Mouse (Mus musculus): ENCODE measurements around the gene Dnase2a.
"Not testable (repeated sequence)": the region's sequence is repeated elsewhere in the genome, so short reads cannot be mapped to it uniquely, and the experiment has no call there.

Dnase2a gene

GRCm38 (mm10) chr8:84907979-84908378 lies 381 bp upstream of the Dnase2a start:
- DNase-seq (ENCODE audit: low spot score in 2 of 2) = not testable (repeated sequence)

GRCm38 (mm10) chr8:84909162-84909767 lies 905 bp downstream of the Dnase2a start:
- DNase-seq (ENCODE audit: low spot score in 2 of 2) = no peak

GRCm38 (mm10) chr8:84909949-84910348 lies 1.6 kb downstream of the Dnase2a start:
- no peak for DNase-seq (ENCODE audit: low spot score in 2 of 2)

GRCm38 (mm10) chr8:84910551-84910950 lies 2.2 kb downstream of the Dnase2a start:
- no peak for DNase-seq (ENCODE audit: low spot score in 2 of 2)

GRCm38 (mm10) chr8:84911854-84912253 lies 3.5 kb downstream of the Dnase2a start:
- DNase-seq (ENCODE audit: low spot score in 2 of 2) = no peak

GRCm38 (mm10) chr8:84912391-84912790 lies 4.0 kb downstream of the Dnase2a start:
- no peak for DNase-seq (ENCODE audit: low spot score in 2 of 2)

- peak; percentile 66 to 70 for DNase-seq (ENCODE audit: low spot score in 2 of 2)
Measured at GRCm38 (mm10) chr8:84912895-84913501, 4.6 kb downstream of the Dnase2a start.

- no peak for DNase-seq (ENCODE audit: low spot score in 2 of 2)
Measured at GRCm38 (mm10) chr8:84913502-84913900, 5.1 kb downstream of the Dnase2a start.

GRCm38 (mm10) chr8:84913960-84914359 lies 5.6 kb downstream of the Dnase2a start:
- no peak for DNase-seq (ENCODE audit: low spot score in 2 of 2)

GRCm38 (mm10) chr8:84915269-84915668 lies 6.9 kb downstream of the Dnase2a start:
- DNase-seq (ENCODE audit: low spot score in 2 of 2) = no peak

- no peak for DNase-seq (ENCODE audit: low spot score in 2 of 2)
Measured at GRCm38 (mm10) chr8:84917781-84918180, 9.4 kb downstream of the Dnase2a start.

- no peak for DNase-seq (ENCODE audit: low spot score in 2 of 2)
Measured at GRCm38 (mm10) chr8:84918646-84919045, 10.3 kb downstream of the Dnase2a start.

GRCm38 (mm10) chr8:84921596-84921995 lies 13.2 kb downstream of the Dnase2a start:
- no peak for DNase-seq (ENCODE audit: low spot score in 2 of 2)

- no peak for DNase-seq (ENCODE audit: low spot score in 2 of 2)
Measured at GRCm38 (mm10) chr8:84925557-84925956, 17.2 kb downstream of the Dnase2a start.

GRCm38 (mm10) chr8:84927513-84927912 lies 19.2 kb downstream of the Dnase2a start:
- no peak for DNase-seq (ENCODE audit: low spot score in 2 of 2)

GRCm38 (mm10) chr8:84928456-84929306 lies 20.3 kb downstream of the Dnase2a start:
- peak in 1 of 2 experiments; percentile 57 for DNase-seq (ENCODE audit: low spot score in 2 of 2)

GRCm38 (mm10) chr8:84930582-84930981 lies 22.2 kb downstream of the Dnase2a start:
- no peak for DNase-seq (ENCODE audit: low spot score in 2 of 2)

GRCm38 (mm10) chr8:84933767-84934559 lies 25.6 kb downstream of the Dnase2a start:
- DNase-seq (ENCODE audit: low spot score in 2 of 2) = no peak

- DNase-seq (ENCODE audit: low spot score in 2 of 2) = no peak
Measured at GRCm38 (mm10) chr8:84934860-84935259, 26.5 kb downstream of the Dnase2a start.

GRCm38 (mm10) chr8:84935489-84935888 lies 27.1 kb downstream of the Dnase2a start:
- DNase-seq (ENCODE audit: low spot score in 2 of 2) = no peak

GRCm38 (mm10) chr8:84936041-84936961 lies 27.9 kb downstream of the Dnase2a start:
- no peak for DNase-seq (ENCODE audit: low spot score in 2 of 2)
